Mouse (Mus musculus): ENCODE data around the gene Tmem42. TPM values are rescaled to one million over a fixed set of nuclear protein-coding genes. Genes with fewer than 3 reads are reported as not detected.

Tmem42 gene
- total RNA-seq (2022) = 10 to 100 TPM; 24.1 to 27.6 (median 26.2) TPM

DNA sequence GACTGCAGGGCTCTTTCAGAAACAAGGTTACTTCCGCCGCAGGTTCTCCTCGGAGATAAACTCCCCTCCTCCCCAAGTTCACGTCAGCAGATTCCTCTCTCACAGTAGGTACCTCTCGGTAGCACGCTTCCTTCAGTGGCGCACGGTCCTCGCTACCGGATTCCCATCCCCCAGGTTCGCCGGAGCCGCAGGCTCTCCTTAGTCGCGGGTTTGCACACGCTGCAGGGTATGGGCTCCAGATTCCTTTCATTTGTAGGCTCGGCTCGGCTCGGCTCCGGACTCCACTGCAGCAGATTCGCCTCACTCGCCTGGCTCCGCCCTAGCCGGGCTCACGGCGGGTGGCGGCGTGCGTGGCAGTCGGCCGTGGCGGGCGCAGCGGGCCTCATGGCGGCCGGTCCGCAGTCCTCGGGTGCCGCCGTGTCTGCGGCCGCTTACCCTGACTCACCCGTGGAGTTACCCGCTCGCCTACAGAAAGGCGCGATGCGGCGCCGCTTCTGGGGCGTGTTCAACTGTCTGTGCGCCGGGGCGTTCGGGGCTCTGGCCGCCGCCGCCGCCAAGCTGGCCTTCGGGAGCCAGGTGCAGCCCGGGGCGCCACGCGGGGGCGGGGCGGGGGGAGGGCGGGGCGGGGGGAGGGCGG, at the start of gene Tmem42:
Tmem42 (plus strand) TSS at position 332 of the 637 bp plus-strand sequence.
- DNase-seq (ENCODE audit: low spot score in 2 of 2) = peak; percentile 72 to 83

DNA sequence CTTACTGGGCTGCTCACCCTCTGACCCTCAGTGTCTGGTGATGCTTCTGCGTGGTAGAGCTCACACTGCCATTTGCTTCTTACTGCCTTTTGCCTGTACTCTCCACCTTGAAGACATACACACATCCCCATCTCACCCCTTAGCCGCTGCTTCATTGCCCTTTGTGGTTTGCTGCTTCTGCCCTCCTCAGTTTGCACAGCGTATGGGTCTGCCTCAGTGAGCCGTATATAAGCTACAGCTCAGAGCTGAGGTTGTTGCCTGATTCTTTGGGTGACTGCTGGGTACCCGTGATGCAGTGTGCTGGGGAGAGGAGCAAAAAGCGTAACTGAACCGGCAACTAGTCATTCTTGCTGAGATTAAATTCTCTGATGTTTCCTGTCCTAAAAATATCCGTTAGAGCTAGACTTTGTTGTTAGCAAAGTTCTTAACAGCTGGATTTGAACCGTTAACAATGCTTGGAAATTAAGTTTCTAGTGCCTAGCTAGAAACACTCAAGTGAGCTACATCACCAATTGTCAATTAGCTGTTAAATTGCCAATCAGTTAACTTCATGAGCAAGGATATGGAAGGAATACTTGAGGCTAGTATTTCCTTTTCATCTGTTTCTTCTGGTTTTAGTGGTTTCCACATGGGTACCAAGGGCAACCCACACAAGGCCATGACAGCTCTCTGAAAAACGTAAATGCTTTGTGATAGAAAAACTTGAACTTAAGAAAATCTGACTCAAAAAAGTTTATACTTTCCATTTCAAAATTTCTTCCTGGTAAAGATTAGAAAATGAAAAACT, 22.5 kb upstream of the Tmem42 start:
- DNase-seq (ENCODE audit: low spot score in 2 of 2) = no peak

DNA sequence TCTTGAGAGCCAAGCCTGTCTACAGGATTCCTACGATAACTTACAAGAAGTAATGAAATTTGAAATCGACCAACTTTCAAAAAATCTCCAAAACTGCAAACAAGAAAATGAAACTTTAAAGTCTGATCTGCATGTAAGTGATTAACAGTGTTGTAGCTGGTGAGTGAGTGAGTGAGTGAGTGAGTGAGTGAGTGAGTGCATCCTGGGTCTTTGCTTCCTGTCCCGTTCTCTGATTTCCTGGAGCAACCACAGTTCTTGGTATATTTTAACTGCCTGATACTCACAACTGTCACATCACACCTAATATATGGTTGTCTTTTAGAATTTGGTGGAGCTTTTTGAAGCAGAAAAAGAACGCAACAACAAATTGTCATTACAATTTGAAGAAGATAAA, 21.9 kb upstream of the Tmem42 start:
- no peak for DNase-seq (ENCODE audit: low spot score in 2 of 2)

DNA sequence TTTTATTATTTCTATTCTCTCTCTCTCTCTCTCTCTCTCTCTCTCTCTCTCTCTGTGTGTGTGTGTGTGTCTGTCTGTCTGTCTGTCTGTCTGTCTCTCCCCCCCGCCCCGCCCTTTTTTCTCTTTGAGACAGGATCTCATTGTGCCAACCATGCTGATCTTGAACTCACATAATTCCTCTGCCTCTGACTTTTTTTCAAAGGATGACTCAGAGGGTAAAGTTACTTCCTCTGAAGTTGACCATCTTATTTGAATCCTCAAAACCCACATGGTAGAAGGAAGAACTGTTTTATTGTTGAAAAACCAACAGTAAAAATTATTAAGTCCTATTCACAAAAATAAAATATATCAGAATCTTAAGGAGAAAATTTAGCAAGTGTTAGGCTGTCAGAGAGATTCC, 16.4 kb upstream of the Tmem42 start:
- no peak for DNase-seq (ENCODE audit: low spot score in 2 of 2)

DNA sequence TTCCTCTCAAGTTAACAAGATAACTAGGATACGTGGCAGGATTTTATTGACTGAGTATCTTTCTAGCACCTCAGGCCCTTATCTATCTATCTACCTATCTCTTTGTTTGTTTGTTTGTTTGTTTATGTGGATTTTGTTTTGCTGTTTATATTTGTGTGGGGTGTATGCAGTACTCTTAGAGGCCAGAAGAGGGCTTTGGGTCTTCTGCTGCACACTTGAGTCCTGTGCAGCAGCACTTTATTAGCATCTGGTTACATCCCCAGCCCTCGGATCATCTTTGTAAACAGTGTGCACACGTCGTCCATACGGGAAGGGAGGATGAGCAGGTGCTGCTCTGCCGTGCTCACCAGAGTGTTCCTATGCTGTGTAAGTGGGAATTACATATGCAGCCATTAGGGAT, 15.1 kb upstream of the Tmem42 start:
- no peak for DNase-seq (ENCODE audit: low spot score in 2 of 2)

DNA sequence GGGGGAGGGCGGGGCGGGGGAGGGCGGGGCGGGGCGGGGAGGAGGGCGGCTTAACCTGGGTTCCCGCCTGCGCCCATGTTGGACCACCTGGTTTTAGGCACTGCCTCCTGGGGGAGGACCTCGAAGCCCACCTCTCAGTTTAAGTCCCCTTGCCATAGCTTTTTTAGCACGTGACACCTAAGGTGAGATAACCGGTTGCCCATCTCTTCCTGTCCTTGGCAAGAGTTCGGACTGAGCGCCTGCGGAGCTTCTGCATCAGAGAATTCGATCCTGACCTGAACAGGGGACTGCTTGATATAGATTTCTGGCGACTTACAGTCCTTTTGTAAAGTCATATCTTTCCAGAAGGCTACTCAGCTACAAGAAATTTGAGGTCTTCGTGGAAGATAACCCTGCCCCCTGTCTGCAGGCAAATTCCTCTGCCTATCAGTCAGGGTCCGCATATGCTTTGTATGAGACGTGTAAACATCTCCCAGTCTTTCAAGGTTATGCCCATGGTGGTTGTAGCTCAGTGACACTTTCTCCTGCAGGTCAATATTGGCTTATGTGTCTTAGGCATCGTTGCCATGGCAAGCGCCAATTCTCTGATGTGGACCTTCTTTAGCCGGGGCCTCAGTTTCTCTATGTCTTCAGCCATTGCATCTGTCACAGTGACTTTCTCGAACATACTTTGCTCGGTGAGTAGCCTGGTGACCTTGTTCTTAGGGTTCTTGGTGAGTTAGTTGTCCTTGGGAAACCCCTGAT, 682 bp downstream of the Tmem42 start:
- DNase-seq (ENCODE audit: low spot score in 2 of 2) = peak; percentile 10 to 21

DNA sequence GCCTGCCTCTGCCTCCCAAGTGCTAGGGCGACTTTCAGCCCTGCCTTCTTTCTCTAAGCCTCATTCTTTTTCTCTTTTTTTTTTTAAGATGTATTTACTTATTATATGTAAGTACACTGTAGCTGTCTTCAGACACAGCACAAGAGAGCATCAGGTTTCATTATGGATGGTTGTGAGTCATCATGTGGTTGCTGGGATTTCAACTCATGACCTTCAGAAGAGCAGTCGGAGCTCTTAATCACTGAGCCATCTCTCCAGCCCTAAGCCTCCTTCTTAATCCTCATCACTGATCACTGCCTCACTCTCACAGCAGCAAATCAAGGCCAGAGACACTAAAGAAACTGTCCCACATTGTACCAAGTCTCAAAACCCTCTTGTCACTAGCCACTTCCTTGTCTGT, 3.1 kb downstream of the Tmem42 start:
- no peak for DNase-seq (ENCODE audit: low spot score in 2 of 2)

- no peak for DNase-seq (ENCODE audit: low spot score in 2 of 2)
These were observed 10.5 kb downstream of the Tmem42 start for GRCm38 (mm10) chr9:123031496-123032246.

- no peak for DNase-seq (ENCODE audit: low spot score in 2 of 2)
These were observed 13.3 kb downstream of the Tmem42 start, which contains the start of gene Tgm4 for GRCm38 (mm10) chr9:123034426-123034825. Tgm4 (plus strand) TSS chr9:123034726.

DNA sequence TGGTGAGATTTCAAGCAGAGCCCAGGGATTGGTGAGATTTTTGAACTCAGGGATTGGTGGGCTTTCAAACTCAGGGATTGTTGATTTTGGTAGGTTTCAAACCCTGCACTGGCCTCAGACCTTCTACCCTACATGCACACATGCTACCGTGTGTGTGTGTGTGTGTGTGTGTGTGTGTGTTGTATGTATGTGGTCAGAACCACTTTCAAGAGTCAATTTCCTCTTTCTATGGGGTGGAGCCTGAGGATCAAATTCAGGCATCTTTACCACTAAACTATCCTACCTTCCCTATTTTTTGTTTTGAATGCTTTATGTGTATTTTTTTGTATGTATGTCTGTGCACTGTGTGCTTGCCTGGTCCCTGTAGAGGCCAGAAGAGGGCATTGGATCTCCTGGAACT, 26.5 kb downstream of the Tmem42 start:
- DNase-seq (ENCODE audit: low spot score in 2 of 2) = no peak

DNA sequence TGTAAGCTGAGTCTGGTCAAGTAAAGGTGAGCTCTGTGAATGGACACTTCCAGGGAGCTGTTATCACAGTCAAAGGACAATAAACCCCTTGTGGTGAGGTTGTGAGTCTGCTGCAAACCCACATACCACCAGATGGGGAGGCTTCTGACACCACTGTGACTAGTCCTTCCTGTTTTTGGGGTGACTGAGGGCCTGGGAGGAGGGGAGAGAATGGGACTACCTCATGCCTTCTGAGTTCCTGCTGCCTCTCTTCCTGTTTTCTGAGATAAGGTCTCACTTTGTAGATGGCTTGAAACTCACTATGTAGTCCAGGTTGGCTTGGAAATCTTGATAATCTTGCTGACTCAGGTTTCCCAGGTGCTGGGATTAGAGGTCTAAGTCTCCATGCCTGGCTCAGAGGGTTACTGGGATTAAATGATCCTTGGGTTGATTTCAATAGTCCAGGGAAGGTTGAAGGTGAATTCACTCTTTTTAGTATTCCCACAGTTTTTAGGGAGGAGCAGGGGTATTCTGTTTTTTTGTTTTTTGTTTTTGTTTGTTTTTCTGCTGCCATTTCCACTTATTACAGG, 37.7 kb downstream of the Tmem42 start:
- no peak for DNase-seq (ENCODE audit: low spot score in 2 of 2)

GRCm38 (mm10) chr9:123060172-123060571, 39.0 kb downstream of the Tmem42 start:
- no peak for DNase-seq (ENCODE audit: low spot score in 2 of 2)

Other genes starting within 250 kb of the Tmem42 start
- 10 to 100 TPM; 17.3 to 19.4 (median 18.7) TPM for gene Tcaim, start 215.8 kb upstream of the Tmem42 start, total RNA-seq (2022)
- gene Gm35549, start 177.3 kb upstream of the Tmem42 start, total RNA-seq (2022) = not detected
- 100 to 1,000 TPM; 161 to 172 (median 163) TPM for gene Zfp445, start 155.3 kb upstream of the Tmem42 start, total RNA-seq (2022)
- gene Zkscan7, start 135.6 kb upstream of the Tmem42 start, total RNA-seq (2022) = 1 to 10 TPM; 5.1 to 5.7 (median 5.5) TPM
- gene Zfp105, start 98.3 kb upstream of the Tmem42 start, total RNA-seq (2022) = 1 to 10 TPM; 6.2 to 9.3 (median 8.3) TPM
- gene 1110059G10Rik, start 70.3 kb upstream of the Tmem42 start, total RNA-seq (2022) = 10 to 100 TPM; 20.1 to 23.4 (median 21.1) TPM
- 1 to 10 TPM; 1.0 to 1.6 (median 1.0) TPM for gene Kif15, start 70.3 kb upstream of the Tmem42 start, total RNA-seq (2022)
- 1 to 10 TPM in 3 of 4 experiments, under 1 TPM in 1; 0.88 to 3.2 (median 1.6) TPM for gene Tgm4, start 13.4 kb downstream of the Tmem42 start, total RNA-seq (2022)
- gene Zdhhc3, start 91.9 kb downstream of the Tmem42 start, total RNA-seq (2022) = 10 to 100 TPM; 61.7 to 72.3 (median 68.8) TPM
- 10 to 100 TPM; 34.7 to 46.4 (median 40.9) TPM for gene Exosc7, start 91.9 kb downstream of the Tmem42 start, total RNA-seq (2022)
- gene Clec3b, start 129.6 kb downstream of the Tmem42 start, total RNA-seq (2022) = 1 to 10 TPM; 2.3 to 3.9 (median 2.7) TPM
- under 1 TPM; 0.11 to 0.44 (median 0.21) TPM for gene Cdcp1, start 194.7 kb downstream of the Tmem42 start, total RNA-seq (2022)
- 10 to 100 TPM; 73.6 to 80.0 (median 74.8) TPM for gene Tmem158, start 239.4 kb downstream of the Tmem42 start, total RNA-seq (2022)